Mouse (Mus musculus) neural tube, embryonic 12.5 days (tissue): ENCODE data around the gene Uba52. TPM values are rescaled to one million over a fixed set of nuclear protein-coding genes. Genes with fewer than 3 reads are reported as not detected.

Experiments
- polyA plus RNA-seq: library from polyadenylated mRNA; unstranded; fragments of >200 nt; fragmentation: Nextera tagmentation; extraction: Ambion mirVana; gene quantifications from 2 replicates; pipeline ENCODE4 v1.2.1, GENCODE M21; 2016

Uba52 gene
- polyA plus RNA-seq, 1 experiment from 2014 or later: 781 TPM

Other genes starting within 250 kb of the Uba52 start
- gene Homer3, start 228.0 kb downstream of the Uba52 start, polyA plus RNA-seq: 94.3 and 99.6 TPM in 2 replicates
- gene Ddx49, start 208.3 kb downstream of the Uba52 start, polyA plus RNA-seq: 50.4 and 50.8 TPM in 2 replicates
- gene Cope, start 208.3 kb downstream of the Uba52 start, polyA plus RNA-seq: 266 and 267 TPM in 2 replicates
- gene Cers1, start 195.0 kb downstream of the Uba52 start, polyA plus RNA-seq: 13.7 and 16.4 TPM in 2 replicates
- 2.3 and 3.9 TPM in 2 replicates for gene Gdf1, start 181.0 kb downstream of the Uba52 start, polyA plus RNA-seq
- gene Upf1, start 157.5 kb downstream of the Uba52 start, polyA plus RNA-seq: 29.4 and 31.3 TPM in 2 replicates
- 0.42 and 0.68 TPM in 2 replicates for gene Comp, start 137.2 kb downstream of the Uba52 start, polyA plus RNA-seq
- 22.3 and 24.6 TPM in 2 replicates for gene Crtc1, start 71.2 kb downstream of the Uba52 start, polyA plus RNA-seq
- 20.4 and 22.5 TPM in 2 replicates for gene Klhl26, start 33.8 kb downstream of the Uba52 start, polyA plus RNA-seq
- gene Tmem59l, start 23.4 kb downstream of the Uba52 start, polyA plus RNA-seq: 37.9 and 38.3 TPM in 2 replicates
- gene Crlf1, start 17.6 kb downstream of the Uba52 start, polyA plus RNA-seq: 1.9 and 4.5 TPM in 2 replicates
- gene Rex1bd, start 4.0 kb downstream of the Uba52 start, polyA plus RNA-seq: 123 and 135 TPM in 2 replicates
- 349 and 353 TPM in 2 replicates for gene Fkbp8, start 16.9 kb upstream of the Uba52 start, polyA plus RNA-seq
- 45.5 and 50.3 TPM in 2 replicates for gene Kxd1, start 17.2 kb upstream of the Uba52 start, polyA plus RNA-seq
- gene Ell, start 28.7 kb upstream of the Uba52 start, polyA plus RNA-seq: 17.8 and 19.5 TPM in 2 replicates
- 116 TPM in 2 replicates for gene Isyna1, start 83.6 kb upstream of the Uba52 start, polyA plus RNA-seq
- gene Ssbp4, start 98.1 kb upstream of the Uba52 start, polyA plus RNA-seq: 139 and 144 TPM in 2 replicates
- gene Lrrc25, start 105.4 kb upstream of the Uba52 start, polyA plus RNA-seq: 0.68 and 1.3 TPM in 2 replicates
- 0.14 TPM in 1 of 2 replicates, not detected in the other for gene Gdf15, start 121.7 kb upstream of the Uba52 start, polyA plus RNA-seq
- 181 and 188 TPM in 2 replicates for gene Pgpep1, start 149.6 kb upstream of the Uba52 start, polyA plus RNA-seq
- 264 and 277 TPM in 2 replicates for gene Lsm4, start 162.4 kb upstream of the Uba52 start, polyA plus RNA-seq
- 248 and 267 TPM in 2 replicates for gene Jund, start 188.1 kb upstream of the Uba52 start, polyA plus RNA-seq
- 0.06 and 0.16 TPM in 2 replicates for gene Iqcn, start 192.7 kb upstream of the Uba52 start, polyA plus RNA-seq
- not detected in 2 replicates for gene Gm3336, start 207.7 kb upstream of the Uba52 start, polyA plus RNA-seq
- 0.19 and 0.41 TPM in 2 replicates for gene Pde4c, start 212.9 kb upstream of the Uba52 start, polyA plus RNA-seq
- gene Rab3a, start 243.9 kb upstream of the Uba52 start, polyA plus RNA-seq: 184 and 199 TPM in 2 replicates